In the genomic region with DNA sequence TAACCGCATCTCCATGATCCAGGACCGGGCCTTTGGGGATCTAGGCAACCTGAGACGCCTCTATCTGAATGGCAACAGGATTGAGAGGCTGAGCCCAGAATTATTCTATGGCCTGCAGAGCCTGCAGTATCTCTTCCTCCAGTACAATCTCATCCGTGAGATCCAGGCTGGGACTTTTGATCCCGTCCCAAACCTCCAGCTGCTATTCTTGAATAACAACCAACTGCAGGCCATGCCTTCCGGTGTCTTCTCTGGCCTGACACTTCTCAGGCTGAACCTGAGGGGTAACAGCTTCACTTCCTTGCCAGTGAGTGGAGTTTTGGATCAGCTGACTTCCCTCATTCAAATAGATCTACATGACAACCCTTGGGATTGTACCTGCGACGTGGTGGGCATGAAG, we compare ENCODE assay signal across 11 mouse cellular contexts. TPM values are rescaled to one million over a fixed set of nuclear protein-coding genes. Genes with fewer than 3 reads are reported as not detected.
DNase-seq lines count a peak whose midpoint lies in the region; ATAC-seq lines count a peak whose summit lies in the region.
"Had no signal": no experiment of that assay in that cellular context is flagged by ENCODE, and none has a peak within 500 bp of the region (broad histone marks: within the 10 kb centered on the region; RNA-seq: fewer than 3 reads in every experiment).

No protein-coding gene starts in this region.

- no peak overlapping the region for H3K9ac ChIP-seq in intestine, embryonic 15.5 days
- no peak overlapping the region for H3K9ac ChIP-seq in stomach, embryonic 15.5 days
- H3K9ac ChIP-seq in liver, embryonic 12.5 days: no peak overlapping the region

- DNase-seq in heart, adult 11 months: peak; percentile 66
- DNase-seq in heart, postnatal 4 days: no peak
- peak; percentile 10 for DNase-seq in right cerebral cortex, postnatal 25 days
- no peak for DNase-seq in right cerebral cortex, adult 18-20 months
- DNase-seq: kidney, adult 9 months; thymus, postnatal 25 days had no signal

- no peak overlapping the region for H3K4me3 ChIP-seq in intestine, embryonic 15.5 days (replicated peaks)
- H3K4me3 ChIP-seq in stomach, embryonic 15.5 days (replicated peaks): 0 out of 2 replicates have a peak overlapping the region, but pooled peaks have one; percentile 50
- no peak overlapping the region for H3K4me3 ChIP-seq in liver, embryonic 12.5 days

- no peak for ATAC-seq in intestine, embryonic 15.5 days
- ATAC-seq in stomach, embryonic 15.5 days (ENCODE audit: insufficient read depth, low FRiP score, low read depth): no peak
- no peak for ATAC-seq in liver, embryonic 12.5 days
- no peak for ATAC-seq in megakaryocyte-erythroid progenitor cell, adult 5-6 weeks (replicated peaks; ENCODE audit: low FRiP score, low TSS enrichment, poor library complexity, severe bottlenecking)
- ATAC-seq: CD4-positive, CD25-positive, alpha-beta regulatory T cell, adult 4 months had no signal

- H3K27me3 ChIP-seq in intestine, embryonic 15.5 days (replicated peaks): peaks cover 25% of the 10 kb centered on the region
- H3K27me3 ChIP-seq in stomach, embryonic 15.5 days (replicated peaks): peaks cover 20% of the 10 kb centered on the region
- H3K27me3 ChIP-seq in liver, embryonic 12.5 days (replicated peaks): peaks cover 70% of the 10 kb centered on the region

- H3K4me1 ChIP-seq in intestine, embryonic 15.5 days (replicated peaks): peaks cover 13% of the 10 kb centered on the region; the same call in 1 of the 2 replicates
- H3K4me1 ChIP-seq in stomach, embryonic 15.5 days: peaks cover 9% of the 10 kb centered on the region; the same call in 1 of the 2 replicates
- H3K4me1 ChIP-seq in liver, embryonic 12.5 days: peaks cover 11% of the 10 kb centered on the region; the same call in 1 of the 2 replicates

- H3K27ac ChIP-seq in intestine, embryonic 15.5 days: no peak overlapping the region
- H3K27ac ChIP-seq in stomach, embryonic 15.5 days: no peak overlapping the region
- no peak overlapping the region for H3K27ac ChIP-seq in liver, embryonic 12.5 days

- H3K4me2 ChIP-seq in intestine, embryonic 15.5 days (replicated peaks): peak overlapping the region; percentile 96
- H3K4me2 ChIP-seq in stomach, embryonic 15.5 days: no peak overlapping the region
- H3K4me2 ChIP-seq in liver, embryonic 12.5 days: no peak overlapping the region

- no peaks in the 10 kb centered on the region for H3K36me3 ChIP-seq in intestine, embryonic 15.5 days
- no peaks in the 10 kb centered on the region for H3K36me3 ChIP-seq in stomach, embryonic 15.5 days
- H3K36me3 ChIP-seq in liver, embryonic 12.5 days: no peaks in the 10 kb centered on the region

- 63% methylated on average over 8 of the region's 8 CpGs for WGBS in intestine, embryonic 15.5 days
- WGBS in stomach, embryonic 15.5 days: 64% methylated on average over 8 of the region's 8 CpGs
- WGBS in liver, embryonic 12.5 days (ENCODE audit: insufficient replicate concordance): 41% methylated on average over 8 of the region's 8 CpGs

- H3K9me3 ChIP-seq in intestine, embryonic 15.5 days: no peaks in the 10 kb centered on the region
- H3K9me3 ChIP-seq in stomach, embryonic 15.5 days: no peaks in the 10 kb centered on the region
- no peaks in the 10 kb centered on the region for H3K9me3 ChIP-seq in liver, embryonic 12.5 days (replicated peaks)

RNA-seq across cellular contexts. Expression of a gene that starts 5.4 kb away (rescaled TPM):
- under 1 TPM; 0.38 to 0.41 TPM for total RNA-seq in heart, postnatal 4 days (2021)
- polyA plus RNA-seq in intestine, embryonic 15.5 days (2015; fragmentation: Nextera tagmentation; extraction: Ambion mirVana): 2.7 and 3.4 TPM in 2 replicates
- polyA plus RNA-seq in stomach, embryonic 15.5 days (2015; fragmentation: Nextera tagmentation; extraction: Ambion mirVana): 3.8 and 4.9 TPM in 2 replicates
- polyA plus RNA-seq in liver, embryonic 12.5 days (2016; fragmentation: Nextera tagmentation; extraction: Ambion mirVana): 0.07 and 0.10 TPM in 2 replicates
- total RNA-seq in megakaryocyte-erythroid progenitor cell, adult 5-6 weeks (2014; fragmentation: Nextera tagmentation): not detected in 2 replicates
- not detected in 2 replicates for total RNA-seq in megakaryocyte-erythroid progenitor cell, adult 5-6 weeks (2017)
- polyA plus RNA-seq: CD4-positive, CD25-positive, alpha-beta regulatory T cell, adult 4 months had no signal

Comparison
In these comparisons a context has a peak if more than half of its experiments do, and no peak if none do; other contexts are left out.
1. DNase-seq: peak in heart, adult 11 months (single experiment) and right cerebral cortex, postnatal 25 days (single experiment); none in heart, postnatal 4 days (single experiment) and right cerebral cortex, adult 18-20 months (single experiment).